Mouse (Mus musculus) neural tube, embryonic 12.5 days (tissue): ENCODE results near the gene Pdk2. TPM values are rescaled to one million over a fixed set of nuclear protein-coding genes. Genes with fewer than 3 reads are reported as not detected.

Experiments used
- ATAC-seq: fragments of 200-750 bp; cut with Nextera tagmentation; 2 replicates; pipeline ENCODE4 v1.8.0; 2017; ENCODE audit warnings: low read depth, mild to moderate bottlenecking, moderate TSS enrichment, moderate library complexity; ENCODE audit not compliant: low FRiP score
- H3K27ac ChIP-seq: fragments of 300-500 bp; sonication (generic); 2 replicates; pipeline ENCODE4 v1.5.1; 2016
- H3K27me3 ChIP-seq: fragments of 300-500 bp; sonication (generic); replicated peaks from 2 replicates; pipeline ENCODE4 v1.6.1; 2016; ENCODE audit warnings: mild to moderate bottlenecking
- H3K36me3 ChIP-seq: fragments of 300-500 bp; sonication (generic); 2 replicates; pipeline ENCODE4 v1.6.1; 2016; ENCODE audit warnings: mild to moderate bottlenecking
- H3K4me1 ChIP-seq: fragments of 300-500 bp; sonication (generic); 2 replicates; pipeline ENCODE4 v1.6.1; 2016
- H3K4me2 ChIP-seq: fragments of 300-500 bp; sonication (generic); replicated peaks from 2 replicates; pipeline ENCODE4 v1.6.1; 2016; ENCODE audit warnings: mild to moderate bottlenecking
- H3K4me3 ChIP-seq: fragments of 300-500 bp; sonication (generic); 2 replicates; pipeline ENCODE4 v1.5.1; 2016
- H3K9ac ChIP-seq: fragments of 300-500 bp; sonication (generic); 2 replicates; pipeline ENCODE4 v1.6.1; 2016; ENCODE audit warnings: mild to moderate bottlenecking
- H3K9me3 ChIP-seq: fragments of 300-500 bp; sonication (generic); 2 replicates; pipeline ENCODE4 v1.6.1; 2016; ENCODE audit warnings: mild to moderate bottlenecking
- WGBS: fragments of 180-500 bp; shearing (Covaris S2); methylation state at CpG from one replicate; pipeline ENCODE4 v1.1.7; 2016; 5-methylcytosine and 5-hydroxymethylcytosine counted together
- polyA plus RNA-seq: library from polyadenylated mRNA; unstranded; fragments of >200 nt; fragmentation: Nextera tagmentation; extraction: Ambion mirVana; gene quantifications from 2 replicates; pipeline ENCODE4 v1.2.1, GENCODE M21; 2016

Pdk2 gene
- polyA plus RNA-seq, 1 experiment from 2014 or later = 20.5 TPM

GRCm38 (mm10) chr11:95006038-95006437, 35.1 kb downstream of the Pdk2 start:
- H3K36me3 ChIP-seq = peaks cover 48% of the 10 kb centered on the region
- ATAC-seq = no peak
- 37% methylated on average over 4 of the region's 4 CpGs for WGBS
- H3K27ac ChIP-seq = peak overlapping the region; percentile 16; the same call in 1 of the 2 replicates
- H3K9ac ChIP-seq = 0 out of 2 replicates have a peak overlapping the region, but pooled peaks have one; percentile 53
- peaks cover 44% of the 10 kb centered on the region for H3K4me1 ChIP-seq
- H3K4me3 ChIP-seq = peak overlapping the region; percentile 28; the same call in 1 of the 2 replicates
- no peaks in the 10 kb centered on the region for H3K27me3 ChIP-seq
- H3K9me3 ChIP-seq = no peaks in the 10 kb centered on the region
- peak overlapping the region; percentile 70 for H3K4me2 ChIP-seq

GRCm38 (mm10) chr11:95004937-95005198, 36.3 kb downstream of the Pdk2 start:
- peaks cover 55% of the 10 kb centered on the region for H3K4me1 ChIP-seq
- no peaks in the 10 kb centered on the region for H3K9me3 ChIP-seq
- no peak overlapping the region for H3K4me2 ChIP-seq
- H3K4me3 ChIP-seq = no peak overlapping the region
- H3K27me3 ChIP-seq = no peaks in the 10 kb centered on the region
- 71% methylated on average over 6 of the region's 6 CpGs for WGBS
- ATAC-seq = no peak
- H3K36me3 ChIP-seq = peaks cover 56% of the 10 kb centered on the region
- H3K27ac ChIP-seq = no peak overlapping the region
- no peak overlapping the region for H3K9ac ChIP-seq

GRCm38 (mm10) chr11:95004136-95004936, 36.8 kb downstream of the Pdk2 start:
- H3K4me1 ChIP-seq = peaks cover 58% of the 10 kb centered on the region

DNA sequence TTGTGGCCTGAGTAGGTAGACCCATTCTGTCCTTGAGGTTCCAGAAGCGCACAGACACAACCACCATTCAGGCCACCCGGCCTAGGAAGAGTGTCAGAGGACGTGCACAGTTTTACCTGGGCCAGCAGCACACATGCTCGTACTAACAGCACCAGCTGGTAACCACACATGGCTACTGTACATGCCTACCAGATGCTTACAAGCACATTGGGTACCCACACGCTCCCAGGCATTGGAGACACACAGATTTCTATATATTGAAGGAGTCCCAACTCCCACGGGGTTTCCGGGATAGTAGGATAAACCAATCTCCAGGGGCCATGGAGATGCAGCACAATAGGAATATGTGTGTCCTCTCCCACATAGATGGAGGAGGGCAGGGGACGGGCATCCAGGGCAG, 38.4 kb downstream of the Pdk2 start:
- Histone ChIP-seq H3K4me1 (peaks cover 47% of the 10 kb centered on the region), H3K36me3 (peaks cover 78% of the 10 kb centered on the region), H3K9ac (no peak overlapping the region), H3K27me3 (no peaks in the 10 kb centered on the region), H3K4me2 (no peak overlapping the region), H3K9me3 (no peaks in the 10 kb centered on the region), H3K27ac (no peak overlapping the region), H3K4me3 (no peak overlapping the region)
- WGBS = 95% methylated on average over 8 of the region's 8 CpGs
- ATAC-seq = no peak

More at GRCm38 (mm10) chr11:95004136-95004936, 36.8 kb downstream of the Pdk2 start:
- H3K4me2 ChIP-seq = no peak overlapping the region
- H3K27me3 ChIP-seq = no peaks in the 10 kb centered on the region
- H3K9me3 ChIP-seq = no peaks in the 10 kb centered on the region
- H3K4me3 ChIP-seq = no peak overlapping the region
- no peak overlapping the region for H3K27ac ChIP-seq
- ATAC-seq = no peak
- no peak overlapping the region for H3K9ac ChIP-seq
- H3K36me3 ChIP-seq = peaks cover 61% of the 10 kb centered on the region
- 89% methylated on average over 12 of the region's 12 CpGs for WGBS

GRCm38 (mm10) chr11:95001584-95002347, 39.4 kb downstream of the Pdk2 start:
- Histone ChIP-seq H3K36me3 (peaks cover 87% of the 10 kb centered on the region), H3K9me3 (no peaks in the 10 kb centered on the region), H3K27ac (no peak overlapping the region), H3K27me3 (no peaks in the 10 kb centered on the region), H3K4me2 (no peak overlapping the region), H3K9ac (no peak overlapping the region), H3K4me3 (no peak overlapping the region), H3K4me1 (peaks cover 39% of the 10 kb centered on the region)
- WGBS = 89% methylated on average over 21 of the region's 21 CpGs
- no peak for ATAC-seq

DNA sequence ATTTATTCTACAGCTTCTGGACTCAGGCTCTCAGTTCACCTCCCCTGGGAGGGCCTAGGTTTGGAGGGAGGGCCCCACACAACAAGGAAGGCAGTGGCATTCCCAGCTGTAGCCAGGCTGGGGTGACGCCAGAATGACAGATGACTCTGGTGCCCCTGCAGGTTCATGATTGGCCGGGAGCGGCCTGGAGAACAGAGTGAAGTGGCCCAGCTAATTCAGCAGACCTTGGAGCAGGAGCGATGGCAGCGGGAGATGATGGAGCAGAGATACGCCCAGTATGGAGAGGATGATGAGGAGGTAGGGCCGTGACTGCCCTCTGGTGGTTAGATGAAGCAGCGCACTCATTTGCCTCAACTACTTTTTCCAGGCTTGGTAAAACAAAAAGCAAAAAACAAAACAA, 40.1 kb downstream of the Pdk2 start:
- Histone ChIP-seq H3K27ac (peak overlapping the region; percentile 46), H3K9me3 (no peaks in the 10 kb centered on the region), H3K9ac (0 out of 2 replicates have a peak overlapping the region, but pooled peaks have one; percentile 29), H3K4me3 (no peak overlapping the region), H3K36me3 (peaks cover 94% of the 10 kb centered on the region), H3K4me2 (peak overlapping the region; percentile 21), H3K4me1 (peaks cover 38% of the 10 kb centered on the region), H3K27me3 (no peaks in the 10 kb centered on the region)
- peak; percentile 68 for ATAC-seq
- WGBS = under 1% methylated on average over 8 of the region's 8 CpGs

DNA sequence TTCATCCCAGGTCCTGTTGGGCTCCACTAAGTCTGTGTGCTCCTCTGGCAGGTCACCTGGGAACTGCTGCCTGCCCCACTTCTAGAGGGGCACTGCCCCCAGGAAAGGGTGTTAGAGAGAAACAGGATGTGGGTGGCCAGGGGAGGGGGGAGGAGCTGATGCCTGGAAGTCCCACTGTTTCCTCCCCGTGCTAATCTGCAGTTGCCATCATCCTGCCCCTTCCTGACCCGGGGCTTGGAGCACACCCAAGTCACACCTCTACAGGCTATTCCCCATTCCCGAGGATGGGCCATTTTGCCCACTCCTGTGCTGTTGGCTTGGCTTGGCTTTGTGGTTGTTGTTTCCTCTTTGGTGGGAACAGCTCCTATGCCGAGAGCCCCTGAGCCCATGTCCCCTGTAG, 40.6 kb downstream of the Pdk2 start:
- Histone ChIP-seq H3K4me1 (peaks cover 38% of the 10 kb centered on the region), H3K4me3 (no peak overlapping the region; the same call in 1 of the 2 replicates), H3K9ac (0 out of 2 replicates have a peak overlapping the region, but pooled peaks have one; percentile 29), H3K36me3 (peaks cover 93% of the 10 kb centered on the region), H3K9me3 (no peaks in the 10 kb centered on the region), H3K4me2 (peak overlapping the region; percentile 21), H3K27me3 (no peaks in the 10 kb centered on the region), H3K27ac (peak overlapping the region; percentile 46)
- ATAC-seq = peak; percentile 1; the same call in 1 of the 2 replicates
- WGBS = 40% methylated on average over 4 of the region's 4 CpGs

- Histone ChIP-seq H3K4me2 (peak overlapping the region; percentile 21), H3K36me3 (peaks cover 88% of the 10 kb centered on the region), H3K27me3 (no peaks in the 10 kb centered on the region), H3K9ac (0 out of 2 replicates have a peak overlapping the region, but pooled peaks have one; percentile 29), H3K9me3 (no peaks in the 10 kb centered on the region), H3K4me3 (no peak overlapping the region; the same call in 1 of the 2 replicates), H3K4me1 (peaks cover 43% of the 10 kb centered on the region), H3K27ac (peak overlapping the region; percentile 46; the same call in 1 of the 2 replicates)
- 73% methylated on average over 8 of the region's 8 CpGs for WGBS
- no peak for ATAC-seq
Observed at GRCm38 (mm10) chr11:95000128-95000527, 41.0 kb downstream of the Pdk2 start.

- Histone ChIP-seq H3K9me3 (no peaks in the 10 kb centered on the region), H3K4me2 (no peak overlapping the region), H3K27me3 (no peaks in the 10 kb centered on the region), H3K4me1 (peaks cover 63% of the 10 kb centered on the region), H3K36me3 (peaks cover 72% of the 10 kb centered on the region), H3K4me3 (no peak overlapping the region), H3K27ac (no peak overlapping the region), H3K9ac (no peak overlapping the region)
- WGBS = 84% methylated on average over 16 of the region's 16 CpGs
- no peak for ATAC-seq
Observed at GRCm38 (mm10) chr11:94998041-94998531, 43.1 kb downstream of the Pdk2 start.

DNA sequence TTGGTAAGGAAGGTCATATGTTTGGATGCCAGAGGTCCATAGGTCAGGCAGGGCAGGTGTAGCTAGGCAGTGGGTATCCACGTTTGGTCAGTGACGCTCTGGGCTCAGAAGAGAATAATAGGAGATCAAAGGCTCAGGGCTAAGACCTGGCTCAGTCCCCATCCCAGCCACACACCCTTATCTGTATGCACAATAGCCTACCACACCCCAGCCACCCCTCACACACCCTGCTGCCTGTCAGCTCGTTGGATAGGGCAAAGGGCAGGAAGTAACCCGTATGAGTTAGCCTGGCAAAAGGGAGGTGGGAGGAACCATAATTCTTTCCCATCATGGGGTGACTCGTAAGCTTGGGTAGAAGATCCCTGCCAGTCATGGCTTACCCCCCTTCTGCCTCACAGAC, 43.6 kb downstream of the Pdk2 start:
- no peak overlapping the region for H3K4me2 ChIP-seq
- H3K27me3 ChIP-seq = no peaks in the 10 kb centered on the region
- H3K9me3 ChIP-seq = no peaks in the 10 kb centered on the region
- H3K4me1 ChIP-seq = peaks cover 68% of the 10 kb centered on the region
- WGBS = 74% methylated on average over 5 of the region's 5 CpGs
- no peak for ATAC-seq
- no peak overlapping the region for H3K27ac ChIP-seq
- peaks cover 67% of the 10 kb centered on the region for H3K36me3 ChIP-seq
- H3K9ac ChIP-seq = no peak overlapping the region
- H3K4me3 ChIP-seq = no peak overlapping the region

DNA sequence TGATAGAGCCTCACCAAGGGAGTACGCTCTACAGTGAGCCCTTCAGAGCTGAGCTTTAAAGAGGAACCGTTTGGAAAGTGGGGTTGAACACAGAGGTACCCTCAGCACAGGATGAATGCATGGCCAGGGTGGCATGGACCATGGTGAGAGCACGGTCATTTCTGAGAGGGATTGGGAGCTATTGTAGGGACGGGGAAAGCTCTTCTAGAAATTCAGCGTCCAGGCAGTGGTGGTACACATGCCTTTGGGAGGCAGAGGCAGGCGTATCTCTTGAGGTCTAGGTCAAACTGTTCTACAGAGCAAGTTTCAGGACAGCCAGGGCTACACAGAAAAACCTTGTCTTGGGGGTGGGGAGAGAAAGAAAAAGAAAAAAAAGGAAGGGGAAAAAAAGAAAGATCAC, 44.2 kb downstream of the Pdk2 start:
- Histone ChIP-seq H3K4me1 (peaks cover 73% of the 10 kb centered on the region), H3K9ac (no peak overlapping the region), H3K27me3 (no peaks in the 10 kb centered on the region), H3K27ac (no peak overlapping the region), H3K4me3 (no peak overlapping the region), H3K9me3 (no peaks in the 10 kb centered on the region), H3K36me3 (peaks cover 61% of the 10 kb centered on the region), H3K4me2 (0 out of 2 replicates have a peak overlapping the region, but pooled peaks have one; percentile 14)
- WGBS = 89% methylated on average over 6 of the region's 6 CpGs
- ATAC-seq = no peak

- Histone ChIP-seq H3K36me3 (peaks cover 54% of the 10 kb centered on the region), H3K4me1 (peaks cover 65% of the 10 kb centered on the region), H3K9me3 (no peaks in the 10 kb centered on the region), H3K9ac (peak overlapping the region; percentile 97; the same call in 1 of the 2 replicates), H3K27me3 (no peaks in the 10 kb centered on the region), H3K4me2 (peak overlapping the region; percentile 88), H3K27ac (no peak overlapping the region), H3K4me3 (0 out of 2 replicates have a peak overlapping the region, but pooled peaks have one; percentile 10)
- no peak for ATAC-seq
- WGBS = 89% methylated on average over 8 of the region's 8 CpGs
Observed at GRCm38 (mm10) chr11:94996101-94996500, 45.1 kb downstream of the Pdk2 start.
